Mouse (Mus musculus) CH12.LX (cell line): ENCODE results near the gene Ptpn6. TPM values are rescaled to one million over a fixed set of nuclear protein-coding genes. Genes with fewer than 3 reads are reported as not detected.

ENCODE experiments used
- DNase-seq: peaks from one replicate; pipeline ENCODE4 v3.0.0-alpha.2; 2013; ENCODE audit errors: extremely low read depth
- H3K27ac ChIP-seq: 2 replicates; pipeline ENCODE4 v1.5.1; 2012; ENCODE audit warnings: low read depth, mild to moderate bottlenecking, control low read depth, moderate library complexity; ENCODE audit not compliant: insufficient read depth
- H3K27me3 ChIP-seq: replicated peaks from 2 replicates; pipeline ENCODE3; 2012; ENCODE audit warnings: inconsistent platforms
- H3K36me3 ChIP-seq, 2 experiments: replicated peaks in 1 of 2; 2 replicates each; pipeline versions ENCODE3 to v1.6.1; 2012; ENCODE audit warnings: inconsistent platforms in 1 of 2, low read length in 1 of 2, mild to moderate bottlenecking in 1 of 2, mixed read lengths in 1 of 2, moderate library complexity in 1 of 2; ENCODE audit not compliant: control insufficient read depth in 1 of 2, insufficient read depth in 1 of 2
- H3K4me1 ChIP-seq, 2 experiments: 2 replicates each; pipeline ENCODE4 v1.6.1; 2012; ENCODE audit warnings: inconsistent platforms in 1 of 2, moderate library complexity in 1 of 2; ENCODE audit not compliant: insufficient read depth in 2 of 2, control insufficient read depth in 1 of 2
- H3K4me2 ChIP-seq: 2 replicates; pipeline ENCODE4 v1.6.1; 2012; ENCODE audit warnings: low read depth, mild to moderate bottlenecking, control low read depth; ENCODE audit not compliant: poor library complexity, insufficient read depth, severe bottlenecking
- H3K4me3 ChIP-seq, 3 experiments: fragments of 150-350 bp in 1 of 3; sonication (generic) in 1 of 3; replicated peaks in 1 of 3; 2 replicates each; pipeline versions ENCODE3 to v1.5.1; 2011 to 2012; ENCODE audit warnings: low read depth in 2 of 3, low read length in 2 of 3, mild to moderate bottlenecking in 2 of 3, moderate library complexity in 2 of 3, control low read depth in 1 of 3, improper control_type of control experiment in 1 of 3, inconsistent platforms in 1 of 3, mixed read lengths in 1 of 3; ENCODE audit not compliant: poor library complexity in 1 of 3
- H3K79me2 ChIP-seq: replicated peaks from 2 replicates; pipeline ENCODE4 v1.6.1; 2012; ENCODE audit warnings: mild to moderate bottlenecking, moderate library complexity; ENCODE audit not compliant: control insufficient read depth, poor library complexity, insufficient read depth, severe bottlenecking; ENCODE audit errors: extremely low read depth
- H3K9ac ChIP-seq: 2 replicates; pipeline ENCODE4 v1.6.1; 2012; ENCODE audit warnings: low read depth, mild to moderate bottlenecking, control low read depth, moderate library complexity; ENCODE audit not compliant: insufficient read depth
- H3K9me3 ChIP-seq: replicated peaks from 2 replicates; pipeline ENCODE3; 2012; ENCODE audit warnings: low read length, inconsistent platforms, mixed read lengths
- BHLHE40 ChIP-seq: IDR thresholded peaks from 2 replicates; pipeline ENCODE4 v1.6.1; 2011; ENCODE audit warnings: mild to moderate bottlenecking, low read depth, low read length, improper control_type of control experiment
- CHD1 ChIP-seq: IDR thresholded peaks from 2 replicates; pipeline ENCODE4 v1.6.1; 2012; ENCODE audit warnings: low read depth, low read length, improper control_type of control experiment, inconsistent platforms
- CHD2 ChIP-seq: IDR thresholded peaks from 2 replicates; pipeline ENCODE4 v1.6.1; 2011; ENCODE audit warnings: low read length, improper control_type of control experiment
- CTCF ChIP-seq, 2 experiments: IDR thresholded peaks in 1 of 2; conservative IDR thresholded peaks in 1 of 2; 2 replicates each; pipeline ENCODE4 v1.5.1; 2011 to 2012; ENCODE audit warnings: low read depth in 2 of 2, low read length in 2 of 2, improper control_type of control experiment in 1 of 2, inconsistent platforms in 1 of 2, mild to moderate bottlenecking in 1 of 2, moderate library complexity in 1 of 2
- ETS1 ChIP-seq: conservative IDR thresholded peaks from 2 replicates; pipeline ENCODE4 v1.6.1; 2012; ENCODE audit warnings: low read depth, mild to moderate bottlenecking, inconsistent platforms, low read length, improper control_type of control experiment, moderate library complexity
- MAX ChIP-seq: IDR thresholded peaks from 2 replicates; pipeline ENCODE4 v1.6.1; 2011; ENCODE audit warnings: low read length, improper control_type of control experiment
- MAZ ChIP-seq: IDR thresholded peaks from 2 replicates; pipeline ENCODE4 v1.6.1; 2012; ENCODE audit warnings: low read depth, mild to moderate bottlenecking, inconsistent platforms, low read length, improper control_type of control experiment, moderate library complexity
- MXI1 ChIP-seq: IDR thresholded peaks from 2 replicates; pipeline ENCODE4 v1.6.1; 2011; ENCODE audit warnings: mild to moderate bottlenecking, low read depth, low read length, improper control_type of control experiment
- MYC ChIP-seq: IDR thresholded peaks from 2 replicates; pipeline ENCODE4 v1.6.1; 2011; ENCODE audit warnings: low read depth, mild to moderate bottlenecking, improper control_type of control experiment, low read length
- NRF1 ChIP-seq: IDR thresholded peaks from 2 replicates; pipeline ENCODE4 v1.6.1; 2014; ENCODE audit warnings: low read depth, mild to moderate bottlenecking, inconsistent platforms, low read length, improper control_type of control experiment, moderate library complexity
- RCOR1 ChIP-seq: conservative IDR thresholded peaks from 2 replicates; pipeline ENCODE4 v1.6.1; 2012; ENCODE audit warnings: low read depth, mild to moderate bottlenecking, inconsistent platforms, low read length, improper control_type of control experiment
- SIN3A ChIP-seq: IDR thresholded peaks from 2 replicates; pipeline ENCODE4 v1.6.1; 2012; ENCODE audit warnings: low read length, improper control_type of control experiment, inconsistent platforms
- USF2 ChIP-seq: conservative IDR thresholded peaks from 2 replicates; pipeline ENCODE4 v1.6.1; 2011; ENCODE audit warnings: low read depth, low read length, improper control_type of control experiment
- ZNF384 ChIP-seq: IDR thresholded peaks from 2 replicates; pipeline ENCODE4 v1.6.1; 2012; ENCODE audit warnings: low read depth, low read length, improper control_type of control experiment, inconsistent platforms
- dilution Hi-C: fragments of 300-500 bp; cut with MboI; formaldehyde crosslinking; loops from 2 replicates; pipeline ENCODE4 v1.14.3; 2020; ENCODE audit warnings: low sequenced_read_pairs; ENCODE audit not compliant: extremely low pct_unique_long_range_greater_than_20kb, extremely low pct_ligation_motif_present
- in situ Hi-C: fragments of 300-500 bp; cut with MboI; formaldehyde crosslinking; loops from 3 replicates; pipeline ENCODE4 v1.14.3; 2019; ENCODE audit warnings: low sequenced_read_pairs, low pct_ligation_motif_present, low pct_unique_long_range_greater_than_20kb, mixed read lengths
- polyA plus RNA-seq: library from polyadenylated mRNA; unstranded; fragments of >175 nt; gene quantifications from 2 replicates; pipeline ENCODE4 v1.2.1, GENCODE M21; 2012; ENCODE audit warnings: low read depth; ENCODE audit not compliant: insufficient read length
- total RNA-seq, 2 experiments: library from RNA; depleted of rRNA; stranded (reverse); fragments of 300-350 nt in 1 of 2; fragments of >200 nt in 1 of 2; gene quantifications; 2 replicates each; pipeline ENCODE4 v1.2.3; 2012 to 2014

Ptpn6 gene
- total and polyA plus RNA-seq, 3 experiments, result 247 to 585 (median 300) TPM

- Histone ChIP-seq H3K4me2 (0 out of 2 replicates have a peak overlapping the region, but pooled peaks have one; percentile 16), H3K4me1 (peaks cover 5 to 39% of the 10 kb centered on the region in 2 experiments), H3K79me2 (peaks cover 6% of the 10 kb centered on the region; the same call in 1 of the 2 replicates), H3K27me3 (no peaks in the 10 kb centered on the region), H3K9me3 (no peaks in the 10 kb centered on the region), H3K4me3 (no peak overlapping the region), H3K36me3 (peaks cover 14 to 42% of the 10 kb centered on the region in 2 experiments), H3K27ac (no peak overlapping the region), H3K9ac (peak overlapping the region; percentile 95)
- dilution Hi-C loops, result no loop called here
- no peak for DNase-seq
- TF ChIP-seq BHLHE40 (no peak), ETS1 (no peak), MXI1 (no peak), SIN3A (no peak), ZNF384 (no peak)
- in situ Hi-C loops, result no loop called here
Measured at GRCm38 (mm10) chr6:124757909-124758848, 19.7 kb upstream of the Ptpn6 start.

GRCm38 (mm10) chr6:124757351-124757880, 18.9 kb upstream of the Ptpn6 start:
- peaks cover 8 to 41% of the 10 kb centered on the region in 2 experiments for H3K36me3 ChIP-seq
- TF ChIP-seq CHD1 (no peak), CHD2 (no peak), ETS1 (no peak), USF2 (no peak), SIN3A (no peak), MAZ (no peak), MYC (no peak), RCOR1 (no peak), MAX (no peak), NRF1 (no peak), CTCF (conservative IDR thresholded peaks at IDR 0.05 in 1 of 2, IDR thresholded peaks at IDR 0.05 in 1 of 2; ENCODE audit: low read depth in 2 of 2, low read length in 2 of 2) (no peak)
- peak overlapping the region; percentile 78 for H3K4me2 ChIP-seq
- H3K9me3 ChIP-seq, result no peaks in the 10 kb centered on the region
- in situ Hi-C loops (no loop called here), dilution Hi-C loops (no loop called here)
- DNase-seq, result no peak
- no peak overlapping the region for H3K27ac ChIP-seq
- H3K4me3 ChIP-seq, result peak overlapping the region; percentile 66 to 95 (median 68)
- H3K27me3 ChIP-seq, result no peaks in the 10 kb centered on the region
- peak overlapping the region; percentile 95 for H3K9ac ChIP-seq
- peaks cover 5 to 39% of the 10 kb centered on the region in 2 experiments for H3K4me1 ChIP-seq
- H3K79me2 ChIP-seq, result peaks cover 6% of the 10 kb centered on the region; the same call in 1 of the 2 replicates
